ENCODE assay signal across 9 mouse cellular contexts in the genomic region with DNA sequence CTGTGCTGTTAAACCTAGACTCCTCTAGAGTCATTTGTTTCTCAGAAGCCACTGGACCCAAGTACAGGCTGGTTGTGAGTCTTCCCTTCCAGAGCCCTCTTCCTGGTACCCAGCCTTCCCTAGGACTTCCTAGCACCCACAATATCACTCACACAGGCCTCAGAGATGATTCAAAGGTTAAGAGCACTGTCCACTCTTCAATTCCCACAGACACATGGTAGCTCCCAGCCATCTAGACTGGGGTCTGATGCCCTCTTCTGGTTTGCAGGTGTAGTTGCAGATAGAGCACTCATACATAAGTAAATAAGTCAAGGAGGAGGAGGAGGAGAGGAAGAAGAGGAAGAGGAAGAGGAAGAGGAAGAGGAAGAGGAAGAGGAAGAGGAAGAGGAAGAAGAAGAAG.
A peak's percentile ranks its signal among the peaks of the same experiment; 100 is the strongest.
DNase-seq lines count a peak whose midpoint lies in the region; ATAC-seq and TF ChIP-seq lines count a peak whose summit lies in the region.
"Had no signal": no experiment of that assay in that cellular context is flagged by ENCODE, and none has a peak within 500 bp of the region (broad histone marks: within the 10 kb centered on the region; RNA-seq: fewer than 3 reads in every experiment).

No protein-coding gene starts in this region.

- no peaks in the 10 kb centered on the region for H3K27me3 ChIP-seq in lung, postnatal 0 days (replicated peaks; ENCODE audit: insufficient read depth, low read length)
- H3K27me3 ChIP-seq in embryonic facial prominence, embryonic 10.5 days (replicated peaks; ENCODE audit: low read depth, poor library complexity, severe bottlenecking): no peaks in the 10 kb centered on the region
- H3K27me3 ChIP-seq in midbrain, embryonic 16.5 days (ENCODE audit: control insufficient read depth, insufficient read depth, low read depth, low read length): no peaks in the 10 kb centered on the region

- no peak for TF ChIP-seq EP300 in lung, postnatal 0 days (IDR thresholded peaks at IDR 0.05)

- H3K4me2 ChIP-seq in lung, postnatal 0 days (replicated peaks; ENCODE audit: low read depth, low read length): no peak overlapping the region
- no peak overlapping the region for H3K4me2 ChIP-seq in midbrain, embryonic 16.5 days (ENCODE audit: low read length)
- H3K4me2 ChIP-seq: limb, embryonic 12.5 days had no signal

- no peak for DNase-seq in frontal cortex, postnatal 10 days (ENCODE audit: low spot score in 2 of 2)
- DNase-seq in lung, postnatal 0 days (ENCODE audit: low spot score): peak; percentile 43
- DNase-seq in lung, postnatal 25 days (ENCODE audit: low spot score): no peak
- DNase-seq in embryonic facial prominence, embryonic 10.5 days (ENCODE audit: low spot score): peak; percentile 36
- no peak for DNase-seq in gastrocnemius, postnatal 4 days (ENCODE audit: low spot score in 2 of 2)

- ATAC-seq in frontal cortex, adult (ENCODE audit: low TSS enrichment): peak; percentile 74
- ATAC-seq in lung, postnatal 0 days: no peak
- ATAC-seq in midbrain, embryonic 16.5 days: 0 out of 2 replicates have a peak, but pooled peaks have one; percentile 18
- ATAC-seq in activated CD4-positive, CD25-positive, alpha-beta regulatory T cell, adult 4 months: no peak

- H3K9me3 ChIP-seq in lung, postnatal 0 days (ENCODE audit: low read length): no peaks in the 10 kb centered on the region
- no peaks in the 10 kb centered on the region for H3K9me3 ChIP-seq in embryonic facial prominence, embryonic 10.5 days
- H3K9me3 ChIP-seq in midbrain, embryonic 16.5 days (replicated peaks; ENCODE audit: control insufficient read depth, low read length, poor library complexity, severe bottlenecking): no peaks in the 10 kb centered on the region
- H3K9me3 ChIP-seq: limb, embryonic 12.5 days had no signal

- H3K4me3 ChIP-seq in lung, postnatal 0 days (ENCODE audit: low read depth, low read length): no peak overlapping the region
- H3K4me3 ChIP-seq in embryonic facial prominence, embryonic 10.5 days: no peak overlapping the region
- H3K4me3 ChIP-seq in midbrain, embryonic 16.5 days (ENCODE audit: low read depth, low read length): no peak overlapping the region
- H3K4me3 ChIP-seq: limb, embryonic 12.5 days had no signal

- no peak overlapping the region for H3K9ac ChIP-seq in lung, postnatal 0 days (replicated peaks; ENCODE audit: low read depth)
- H3K9ac ChIP-seq in midbrain, embryonic 16.5 days (ENCODE audit: low read depth, low read length): no peak overlapping the region
- H3K9ac ChIP-seq: limb, embryonic 12.5 days had no signal

- no peak overlapping the region for H3K27ac ChIP-seq in lung, postnatal 0 days (ENCODE audit: low read length)
- no peak overlapping the region for H3K27ac ChIP-seq in embryonic facial prominence, embryonic 10.5 days (replicated peaks)
- H3K27ac ChIP-seq in midbrain, embryonic 16.5 days (ENCODE audit: low read length): no peak overlapping the region
- H3K27ac ChIP-seq: limb, embryonic 12.5 days had no signal

- no peaks in the 10 kb centered on the region for H3K4me1 ChIP-seq in lung, postnatal 0 days (ENCODE audit: insufficient read depth, low read depth, low read length)
- peaks cover 19% of the 10 kb centered on the region for H3K4me1 ChIP-seq in embryonic facial prominence, embryonic 10.5 days
- H3K4me1 ChIP-seq in midbrain, embryonic 16.5 days (ENCODE audit: control insufficient read depth, insufficient read depth, low read length): 0 out of 2 replicates have a peak, but pooled peaks cover 3% of the 10 kb centered on the region
- H3K4me1 ChIP-seq: limb, embryonic 12.5 days had no signal

- H3K36me3 ChIP-seq in lung, postnatal 0 days (ENCODE audit: insufficient read depth, low read length): no peaks in the 10 kb centered on the region
- H3K36me3 ChIP-seq in embryonic facial prominence, embryonic 10.5 days (replicated peaks): no peaks in the 10 kb centered on the region
- H3K36me3 ChIP-seq in midbrain, embryonic 16.5 days (ENCODE audit: control insufficient read depth, insufficient read depth, low read length): no peaks in the 10 kb centered on the region
- H3K36me3 ChIP-seq: limb, embryonic 12.5 days had no signal

- peak; percentile 80 for TF ChIP-seq CTCF in lung, postnatal 0 days (IDR thresholded peaks at IDR 0.05)

Comparison
In these comparisons a context has a peak if more than half of its experiments do, and no peak if none do; other contexts are left out.
1. DNase-seq: peak in lung, postnatal 0 days (single experiment) and embryonic facial prominence, embryonic 10.5 days (single experiment); none in frontal cortex, postnatal 10 days (0 of 2), lung, postnatal 25 days (single experiment) and gastrocnemius, postnatal 4 days (0 of 2).
2. ATAC-seq: peak in frontal cortex, adult (single experiment) and midbrain, embryonic 16.5 days (single experiment); none in lung, postnatal 0 days (single experiment) and activated CD4-positive, CD25-positive, alpha-beta regulatory T cell, adult 4 months (single experiment).